Mouse (Mus musculus) limb, embryonic 12.5 days (tissue): ENCODE data around the gene A630089N07Rik. TPM values are rescaled to one million over a fixed set of nuclear protein-coding genes. Genes with fewer than 3 reads are reported as not detected.
"Not testable (repeated sequence)": the region's sequence is repeated elsewhere in the genome, so short reads cannot be mapped to it uniquely, and the experiment has no call there.

Source experiments
- ATAC-seq: fragments of 200-750 bp; cut with Nextera tagmentation; 2 replicates; pipeline ENCODE4 v1.8.0; 2017; ENCODE audit warnings: low read depth, moderate TSS enrichment; ENCODE audit not compliant: insufficient number of reproducible peaks, insufficient read depth, low FRiP score, low TSS enrichment
- H3K27ac ChIP-seq: fragments of 300-500 bp; sonication (generic); 2 replicates; pipeline ENCODE4 v1.5.1; 2016; ENCODE audit warnings: mild to moderate bottlenecking, moderate library complexity
- H3K27me3 ChIP-seq: fragments of 300-500 bp; sonication (generic); 2 replicates; pipeline ENCODE4 v1.6.1; 2016; ENCODE audit warnings: mild to moderate bottlenecking, moderate library complexity
- H3K36me3 ChIP-seq: fragments of 300-500 bp; sonication (generic); 2 replicates; pipeline ENCODE4 v1.6.1; 2016; ENCODE audit warnings: mild to moderate bottlenecking, moderate library complexity
- H3K4me1 ChIP-seq: fragments of 300-500 bp; sonication (generic); replicated peaks from 2 replicates; pipeline ENCODE4 v1.6.1; 2016
- H3K4me2 ChIP-seq: fragments of 300-500 bp; sonication (generic); 2 replicates; pipeline ENCODE4 v1.6.1; 2016; ENCODE audit warnings: mild to moderate bottlenecking, moderate library complexity
- H3K4me3 ChIP-seq: fragments of 300-500 bp; sonication (generic); replicated peaks from 2 replicates; pipeline ENCODE4 v1.5.1; 2016; ENCODE audit warnings: mild to moderate bottlenecking
- H3K9ac ChIP-seq: fragments of 300-500 bp; sonication (generic); replicated peaks from 2 replicates; pipeline ENCODE4 v1.6.1; 2016; ENCODE audit warnings: mild to moderate bottlenecking, moderate library complexity
- H3K9me3 ChIP-seq: fragments of 300-500 bp; sonication (generic); 2 replicates; pipeline ENCODE4 v1.6.1; 2016; ENCODE audit warnings: mild to moderate bottlenecking, moderate library complexity
- WGBS: fragments of 180-500 bp; shearing (Covaris S2); methylation state at CpG from one replicate; pipeline ENCODE4 v1.1.7; 2016; 5-methylcytosine and 5-hydroxymethylcytosine counted together
- polyA plus RNA-seq: library from polyadenylated mRNA; unstranded; fragments of >200 nt; fragmentation: Nextera tagmentation; extraction: Ambion mirVana; gene quantifications from 2 replicates; pipeline ENCODE4 v1.2.1, GENCODE M21; 2016

Gene A630089N07Rik
- polyA plus RNA-seq, 1 experiment from 2014 or later, result 33.0 TPM

DNA sequence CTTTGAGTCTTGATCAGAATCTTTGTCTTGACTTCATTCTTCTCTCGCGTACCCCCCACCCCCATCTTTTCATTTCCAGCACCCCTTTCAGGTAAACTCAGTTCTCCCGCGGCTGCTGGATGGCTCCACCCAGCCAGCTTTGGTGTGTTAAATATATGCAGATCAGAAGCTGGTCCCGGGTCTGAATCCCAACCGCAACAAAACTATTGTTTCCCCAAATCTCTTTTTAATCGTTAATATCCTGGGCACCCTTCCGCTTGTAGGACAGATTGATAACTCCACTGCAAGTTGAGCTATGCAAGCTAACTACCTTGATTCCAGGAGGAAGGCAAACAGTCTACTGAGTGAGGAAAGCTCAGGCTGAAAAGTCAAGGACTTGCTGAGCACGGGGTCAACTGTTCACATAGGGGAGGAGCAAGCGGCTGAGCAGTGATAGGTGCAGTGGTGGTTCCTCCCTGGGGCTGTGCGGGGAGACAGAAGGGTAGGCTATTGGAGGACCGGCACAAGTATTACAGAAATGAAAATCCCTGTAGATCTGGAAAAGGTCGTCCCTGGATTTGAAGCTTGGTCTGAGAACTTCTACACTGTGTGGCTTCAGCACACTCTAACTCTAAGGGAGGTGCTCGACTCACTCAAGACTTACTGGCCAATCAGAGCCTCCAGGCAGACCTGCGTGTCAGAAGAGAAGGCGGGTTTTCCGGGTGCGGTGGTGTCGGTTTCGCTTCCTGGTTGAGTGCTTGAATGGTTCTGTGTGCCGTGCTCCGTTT, 85.5 kb downstream of the A630089N07Rik start, which contains the start of gene B230307C23Rik:
TSS of gene B230307C23Rik (plus strand) at position 700 of the 767 bp plus-strand sequence.
- Histone ChIP-seq H3K4me3 (peak within 1 kb of the TSS; percentile 61), H3K4me2 (peak within 1 kb of the TSS; percentile 61), H3K9ac (peak within 1 kb of the TSS; percentile 55), H3K4me1 (peaks cover 4% of the 10 kb centered on the region), H3K27ac (peak within 1 kb of the TSS; percentile 75), H3K9me3 (peaks cover 4% of the 10 kb centered on the region; the same call in 1 of the 2 replicates), H3K27me3 (no peaks in the 10 kb centered on the region), H3K36me3 (no peaks in the 10 kb centered on the region)
- ATAC-seq, result peak; percentile 98
- WGBS, result 3% methylated on average over 22 of the region's 22 CpGs

DNA sequence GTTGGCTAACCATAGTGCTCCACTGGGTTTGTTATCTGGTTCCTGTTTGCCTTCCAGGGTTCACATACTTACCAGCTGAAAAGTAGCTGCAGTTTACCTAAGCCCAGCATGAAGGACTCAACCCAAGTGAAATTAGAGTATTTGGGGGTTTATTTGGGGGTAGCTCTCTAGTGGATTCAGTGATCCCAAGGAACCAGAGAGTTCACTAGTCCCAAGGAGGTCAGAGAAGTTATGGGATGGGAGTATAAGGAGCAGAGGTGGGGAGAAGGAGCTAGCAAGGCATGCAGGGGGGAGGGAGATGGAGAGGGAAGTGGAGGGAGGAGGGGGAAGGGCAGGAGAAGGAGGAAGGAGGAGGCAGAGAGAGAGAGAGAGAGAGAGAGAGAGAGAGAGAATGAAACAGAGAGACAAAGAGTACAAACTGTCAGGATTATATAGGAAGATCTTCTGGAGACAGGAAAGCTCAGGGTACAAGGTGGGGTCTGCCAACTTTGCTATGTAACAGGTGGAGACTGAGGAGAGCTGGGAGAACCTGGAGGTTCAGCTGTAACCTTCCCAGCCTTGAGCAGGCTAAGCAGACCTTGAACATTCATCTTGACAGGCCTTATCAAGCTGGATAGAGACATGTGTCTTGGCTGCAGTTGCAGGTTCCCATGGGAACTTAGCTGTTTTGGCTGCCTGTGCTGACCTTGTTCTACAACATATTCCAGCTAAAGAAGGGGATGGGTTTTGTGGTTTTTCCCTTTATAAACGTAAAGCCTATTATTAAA, 86.2 kb downstream of the A630089N07Rik start:
- WGBS, result 34% methylated on average over 1 of the region's 1 CpGs
- peak overlapping the region; percentile 52; the same call in 1 of the 2 replicates for H3K9ac ChIP-seq

DNA sequence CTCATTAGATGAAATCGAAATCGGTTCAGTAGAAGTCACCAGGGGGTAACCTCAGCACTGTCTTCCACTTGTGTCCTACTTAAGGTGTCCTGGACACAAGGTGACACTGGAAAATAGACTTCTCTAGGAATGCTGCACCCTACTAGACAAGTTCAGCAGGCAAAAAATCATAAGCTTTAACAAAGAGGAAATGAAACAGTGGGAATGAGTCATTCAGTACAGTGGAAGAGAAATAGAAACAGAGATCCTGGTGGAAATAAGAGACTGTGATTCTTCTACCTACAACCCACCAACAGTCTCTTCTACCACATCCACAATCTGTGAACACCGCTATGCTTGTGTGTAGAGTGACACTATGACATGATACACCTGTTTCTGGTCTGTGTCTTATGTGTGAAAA, 89.8 kb downstream of the A630089N07Rik start:
- WGBS, result 76% methylated on average over 3 of the region's 3 CpGs
- not testable (repeated sequence) for H3K27ac ChIP-seq, H3K9me3 ChIP-seq, H3K36me3 ChIP-seq, H3K4me1 ChIP-seq, H3K4me2 ChIP-seq, H3K4me3 ChIP-seq, ATAC-seq, H3K27me3 ChIP-seq, H3K9ac ChIP-seq

More for the DNA sequence above, 86.2 kb downstream of the A630089N07Rik start:
- no peak for ATAC-seq
- peaks cover 4% of the 10 kb centered on the region; the same call in 1 of the 2 replicates for H3K9me3 ChIP-seq
- no peaks in the 10 kb centered on the region for H3K36me3 ChIP-seq
- no peak overlapping the region; the same call in 1 of the 2 replicates for H3K27ac ChIP-seq
- H3K4me2 ChIP-seq, result peak overlapping the region; percentile 61
- peaks cover 4% of the 10 kb centered on the region for H3K4me1 ChIP-seq
- H3K27me3 ChIP-seq, result no peaks in the 10 kb centered on the region
- peak overlapping the region; percentile 61 for H3K4me3 ChIP-seq

DNA sequence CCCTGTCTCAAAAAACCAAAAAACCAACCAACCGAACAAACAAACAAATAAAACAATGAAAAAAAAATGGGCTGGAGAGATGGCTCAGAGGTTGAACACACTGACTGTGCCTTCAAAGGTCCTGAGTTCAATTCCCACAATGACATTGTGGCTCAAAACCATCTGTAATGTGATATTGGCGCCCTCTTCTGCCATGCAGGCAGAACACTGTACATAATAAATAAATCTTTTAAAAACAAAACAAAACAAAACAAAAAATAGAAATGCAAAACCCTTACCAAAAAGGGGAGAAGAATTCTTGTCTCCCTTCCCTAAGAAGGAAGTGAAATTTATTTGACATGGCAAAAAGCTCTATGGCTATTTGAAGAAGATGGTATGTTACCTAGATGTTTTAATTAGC, 90.7 kb downstream of the A630089N07Rik start:
- no peak overlapping the region for H3K4me3 ChIP-seq
- H3K4me1 ChIP-seq, result peaks cover 4% of the 10 kb centered on the region
- no peaks in the 10 kb centered on the region for H3K27me3 ChIP-seq
- no peaks in the 10 kb centered on the region for H3K36me3 ChIP-seq
- no peak overlapping the region for H3K9ac ChIP-seq
- H3K9me3 ChIP-seq, result 0 out of 2 replicates have a peak, but pooled peaks cover 4% of the 10 kb centered on the region
- ATAC-seq, result no peak
- H3K27ac ChIP-seq, result no peak overlapping the region
- WGBS, result 74% methylated on average over 2 of the region's 2 CpGs
- H3K4me2 ChIP-seq, result no peak overlapping the region

DNA sequence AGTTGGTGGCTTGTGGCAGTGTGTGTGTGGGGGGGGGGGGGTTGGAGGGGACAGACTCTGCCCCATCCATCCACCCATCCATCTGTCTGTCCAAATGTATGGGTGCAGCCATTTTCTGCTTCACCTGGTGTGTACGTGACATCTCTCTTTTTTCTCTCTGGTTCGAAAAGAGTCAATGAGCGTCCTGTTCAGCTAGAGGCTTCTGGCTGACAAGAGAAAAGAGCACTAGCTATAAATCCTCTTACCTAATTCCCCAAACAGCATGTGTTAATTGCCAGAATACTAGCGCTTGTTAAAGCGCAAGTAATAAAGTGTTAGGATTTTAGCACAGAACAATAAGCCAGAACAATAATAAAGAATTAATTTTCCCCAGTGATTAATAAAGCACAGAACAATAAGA, 97.7 kb downstream of the A630089N07Rik start:
- no peaks in the 10 kb centered on the region for H3K27me3 ChIP-seq
- no peak overlapping the region for H3K9ac ChIP-seq
- H3K27ac ChIP-seq, result no peak overlapping the region
- WGBS, result 55% methylated on average over 5 of the region's 5 CpGs
- H3K36me3 ChIP-seq, result no peaks in the 10 kb centered on the region
- no peak overlapping the region for H3K4me2 ChIP-seq
- H3K4me3 ChIP-seq, result no peak overlapping the region
- 0 out of 2 replicates have a peak, but pooled peaks cover 4% of the 10 kb centered on the region for H3K9me3 ChIP-seq
- no peaks in the 10 kb centered on the region for H3K4me1 ChIP-seq
- ATAC-seq, result no peak

DNA sequence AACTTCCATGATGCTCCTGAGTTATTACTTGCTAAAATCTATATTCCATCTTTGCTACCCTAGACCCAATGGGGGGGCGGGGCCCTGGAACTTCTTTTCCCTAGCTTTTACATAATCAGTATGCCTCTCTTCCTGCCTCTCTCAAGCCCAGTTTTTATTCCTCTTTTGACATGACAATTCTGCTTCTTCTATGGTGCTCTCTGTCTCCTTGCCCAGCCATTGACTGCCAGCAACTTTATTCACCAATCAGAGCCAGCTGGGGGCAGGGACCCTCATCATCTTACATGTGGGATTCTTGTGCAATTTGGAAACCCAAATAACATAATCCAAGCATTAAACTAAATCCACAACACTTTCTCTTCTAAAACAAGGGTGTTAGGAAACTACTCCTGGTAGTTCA, 100.9 kb downstream of the A630089N07Rik start:
- 87% methylated on average over 1 of the region's 1 CpGs for WGBS
- Histone ChIP-seq H3K4me2 (no peak overlapping the region), H3K4me1 (no peaks in the 10 kb centered on the region), H3K36me3 (no peaks in the 10 kb centered on the region), H3K9ac (no peak overlapping the region), H3K9me3 (no peaks in the 10 kb centered on the region), H3K27ac (no peak overlapping the region), H3K4me3 (no peak overlapping the region), H3K27me3 (no peaks in the 10 kb centered on the region)
- no peak for ATAC-seq

DNA sequence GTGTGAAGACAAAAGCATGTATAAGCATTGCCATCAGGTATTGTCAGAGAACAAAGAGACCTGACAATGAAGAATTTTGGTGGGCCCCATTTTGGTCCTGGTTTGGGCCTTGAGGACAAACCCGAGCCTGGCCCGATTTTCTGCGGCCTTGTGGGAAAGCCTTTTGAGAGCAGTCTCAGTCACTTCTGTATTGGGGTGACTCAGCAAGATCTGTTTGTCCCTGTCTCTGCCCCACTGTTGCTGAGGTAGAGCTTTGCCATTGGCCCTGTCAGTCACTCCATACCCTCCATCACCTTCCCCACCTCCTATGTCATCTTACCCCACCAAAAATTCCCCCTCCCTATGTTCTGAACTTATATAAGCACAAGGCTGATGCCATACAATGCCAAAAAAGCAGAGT, 104.5 kb downstream of the A630089N07Rik start:
- Histone ChIP-seq H3K27ac (no peak overlapping the region), H3K4me1 (no peaks in the 10 kb centered on the region), H3K9ac (no peak overlapping the region), H3K4me3 (no peak overlapping the region), H3K36me3 (no peaks in the 10 kb centered on the region), H3K9me3 (no peaks in the 10 kb centered on the region), H3K27me3 (no peaks in the 10 kb centered on the region), H3K4me2 (no peak overlapping the region)
- 93% methylated on average over 3 of the region's 3 CpGs for WGBS
- ATAC-seq, result no peak

DNA sequence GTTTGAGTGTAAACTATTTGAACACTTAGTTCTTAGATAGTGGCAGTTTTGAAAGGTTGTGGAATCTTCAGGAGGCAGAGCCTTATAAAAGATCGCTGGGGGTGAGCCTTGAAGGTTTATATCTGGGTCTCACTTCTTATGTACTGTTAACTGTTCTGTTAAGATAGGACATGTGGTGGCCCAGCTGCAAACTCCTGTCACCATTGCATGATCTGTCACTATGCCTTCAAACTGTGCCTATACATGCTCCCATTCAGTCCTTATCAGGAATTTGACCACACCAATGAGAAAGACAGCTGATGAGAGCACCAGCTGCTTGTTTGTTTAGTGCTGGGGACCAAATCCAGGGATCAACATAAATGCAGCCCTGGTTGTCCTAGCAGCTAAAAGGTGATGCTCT, 105.0 kb downstream of the A630089N07Rik start:
- H3K9me3 ChIP-seq, result no peaks in the 10 kb centered on the region
- no peak overlapping the region for H3K9ac ChIP-seq
- no peaks in the 10 kb centered on the region for H3K27me3 ChIP-seq
- no peak overlapping the region for H3K4me3 ChIP-seq
- H3K4me1 ChIP-seq, result no peaks in the 10 kb centered on the region
- no peaks in the 10 kb centered on the region for H3K36me3 ChIP-seq
- no peak for ATAC-seq
- H3K4me2 ChIP-seq, result no peak overlapping the region
- H3K27ac ChIP-seq, result no peak overlapping the region
- WGBS, result 63% methylated on average over 1 of the region's 1 CpGs

DNA sequence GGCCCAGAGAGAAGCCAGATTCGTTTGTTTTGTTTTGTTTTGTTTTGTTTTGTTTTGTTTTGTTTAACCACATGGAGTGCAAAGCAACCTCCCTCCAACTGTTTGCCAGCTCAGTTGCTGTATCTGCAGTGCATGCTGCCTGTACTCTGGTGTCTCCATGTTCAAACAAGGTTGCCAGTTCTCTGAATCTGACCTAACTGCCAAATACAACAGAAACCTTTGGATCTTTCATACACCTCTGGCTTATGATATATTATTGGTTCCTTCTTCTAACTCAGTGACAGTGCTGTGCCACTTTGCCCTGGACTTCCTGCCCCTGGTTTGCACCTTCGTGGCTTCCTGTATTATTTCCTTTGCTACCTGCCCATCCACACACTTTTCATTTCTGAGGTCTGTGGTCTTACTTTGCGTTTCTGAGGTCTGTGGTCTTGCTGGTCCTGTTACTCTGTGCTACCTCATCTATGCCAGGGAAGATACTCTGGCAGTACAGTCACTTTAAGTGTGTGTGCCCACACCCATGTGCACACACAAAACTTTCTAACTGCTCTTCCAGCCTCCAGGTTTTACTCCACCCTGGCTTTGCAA, 118.2 kb downstream of the A630089N07Rik start:
- H3K4me1 ChIP-seq, result peaks cover 4% of the 10 kb centered on the region; the same call in 1 of the 2 replicates
- H3K4me3 ChIP-seq, result no peak overlapping the region
- no peak for ATAC-seq
- no peak overlapping the region for H3K9ac ChIP-seq
- H3K27me3 ChIP-seq, result no peaks in the 10 kb centered on the region
- 0 out of 2 replicates have a peak, but pooled peaks cover 6% of the 10 kb centered on the region for H3K36me3 ChIP-seq
- no peaks in the 10 kb centered on the region for H3K9me3 ChIP-seq
- 87% methylated on average over 3 of the region's 3 CpGs for WGBS
- H3K4me2 ChIP-seq, result no peak overlapping the region
- no peak overlapping the region for H3K27ac ChIP-seq

DNA sequence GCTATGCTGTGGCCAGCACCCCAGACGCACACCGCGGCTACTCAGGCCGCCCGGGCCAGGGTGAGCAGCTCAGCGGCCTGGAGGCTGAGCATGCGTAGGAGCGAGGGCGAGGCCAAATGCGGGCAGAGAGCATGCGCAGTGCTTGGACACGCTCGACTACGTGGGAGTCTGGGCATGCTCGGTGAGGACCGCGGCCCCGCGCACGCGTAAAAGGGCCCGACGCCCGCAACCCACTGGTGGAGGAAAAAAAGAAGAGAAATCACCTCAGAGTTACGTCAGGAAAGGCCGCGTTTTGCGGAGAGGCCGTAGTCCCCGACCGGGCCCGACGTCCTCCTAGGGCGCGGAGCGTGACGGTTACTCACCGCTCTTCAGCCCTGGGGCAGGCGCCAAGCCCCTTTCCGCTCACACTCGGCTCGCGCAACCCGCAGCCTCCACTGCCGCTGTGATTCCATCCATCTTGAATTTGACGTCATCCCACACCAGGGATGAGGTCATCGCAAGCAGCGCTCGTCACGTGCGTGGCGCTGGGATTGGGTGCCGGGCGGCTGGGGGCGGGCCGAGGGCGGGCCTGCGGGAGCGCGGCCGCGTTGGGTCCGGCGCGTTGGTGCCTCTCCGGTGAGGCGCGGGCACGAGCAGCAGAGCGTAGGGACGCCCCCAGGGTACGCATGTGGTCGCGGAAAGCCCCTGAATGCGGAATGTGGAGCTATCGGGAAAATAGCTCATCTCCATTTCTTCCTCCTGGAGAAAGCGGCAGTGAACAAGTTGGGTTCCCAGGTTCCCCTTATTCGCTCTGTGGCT, 119.9 kb downstream of the A630089N07Rik start, which contains the start of the genes C2cd2 and Zbtb21:
TSS of gene C2cd2 (minus strand) at position 448 of the 798 bp plus-strand sequence.
TSS of gene Zbtb21 (minus strand) at position 472 of the 798 bp plus-strand sequence.
- Histone ChIP-seq H3K27me3 (no peaks in the 10 kb centered on the region), H3K36me3 (0 out of 2 replicates have a peak, but pooled peaks cover 6% of the 10 kb centered on the region), H3K4me1 (peaks cover 11% of the 10 kb centered on the region), H3K4me3 (peak within 1 kb of the TSS; percentile 89), H3K9ac (peak within 1 kb of the TSS; percentile 91), H3K27ac (peak within 1 kb of the TSS; percentile 96), H3K9me3 (no peaks in the 10 kb centered on the region), H3K4me2 (peak within 1 kb of the TSS; percentile 89)
- peak; percentile 98 for ATAC-seq
- under 1% methylated on average over 78 of the region's 78 CpGs for WGBS
